Mouse (Mus musculus): ENCODE results near the gene Tubb5.
"Not testable (repeated sequence)": the region's sequence is repeated elsewhere in the genome, so short reads cannot be mapped to it uniquely, and the experiment has no call there.

DNA sequence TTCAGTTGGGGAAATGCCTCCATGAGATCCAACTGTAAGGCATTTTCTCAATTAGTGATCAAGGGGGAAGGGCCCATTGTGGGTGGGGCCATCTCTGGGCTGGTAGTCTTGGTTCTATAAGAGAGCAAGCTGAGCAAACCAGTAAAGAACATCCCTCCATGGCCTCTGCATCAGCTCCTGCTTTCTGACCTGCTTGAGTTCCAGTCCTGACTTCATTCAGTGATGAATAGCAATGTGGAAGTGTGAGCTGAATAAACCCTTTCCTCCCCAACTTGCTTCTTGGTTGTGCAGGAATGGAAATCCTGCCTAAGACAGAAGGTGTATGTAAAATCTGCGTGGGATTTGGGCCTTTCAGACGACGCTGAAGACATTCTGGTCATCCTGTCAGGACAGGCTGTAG is 896 bp upstream of the Tubb5 start:
- TF ChIP-seq CTCF (conservative IDR thresholded peaks at IDR 0.05; ENCODE audit: low read length); POU5F1 (IDR thresholded peaks at IDR 0.05; ENCODE audit: borderline replicate concordance, low read length): not testable (repeated sequence)
